Mouse (Mus musculus): ENCODE measurements around the gene Tmed2.

GRCm38 (mm10) chr5:124552094-124552472, 11.6 kb downstream of the Tmed2 start:
- TF ChIP-seq POLR2A (IDR thresholded peaks at IDR 0.05; ENCODE audit: extremely low read depth, insufficient read depth, low read length) (no peak), CTCF (IDR thresholded peaks at IDR 0.05; ENCODE audit: low read depth, low read length) (no peak)

All from liver, adult 2 months (tissue).